Mouse (Mus musculus) heart, embryonic 14.5 days (tissue): ENCODE data around the gene Eci1. TPM values are rescaled to one million over a fixed set of nuclear protein-coding genes. Genes with fewer than 3 reads are reported as not detected.

Experiments used
- ATAC-seq: fragments of 200-750 bp; cut with Nextera tagmentation; 2 replicates; pipeline ENCODE4 v1.8.0; 2017; ENCODE audit warnings: low read depth, moderate TSS enrichment; ENCODE audit not compliant: insufficient number of reproducible peaks, insufficient read depth, low FRiP score
- H3K27ac ChIP-seq, 2 experiments: fragments of 200-500 bp in 1 of 2; fragments of 300-500 bp in 1 of 2; sonication (generic) in 1 of 2; replicated peaks in 1 of 2; 2 replicates each; pipeline ENCODE4 v1.5.1; 2012 to 2014; ENCODE audit warnings: low read depth in 2 of 2, low read length in 2 of 2, control low read depth in 1 of 2, mild to moderate bottlenecking in 1 of 2, mixed read lengths in 1 of 2; ENCODE audit not compliant: control insufficient read depth in 1 of 2, insufficient read depth in 1 of 2
- H3K27me3 ChIP-seq: fragments of 300-500 bp; sonication (generic); 2 replicates; pipeline ENCODE4 v1.6.1; 2014; ENCODE audit warnings: mild to moderate bottlenecking, low read length, control low read depth; ENCODE audit not compliant: control insufficient read depth, insufficient read depth
- H3K36me3 ChIP-seq: fragments of 300-500 bp; sonication (generic); 2 replicates; pipeline ENCODE4 v1.6.1; 2014; ENCODE audit warnings: mild to moderate bottlenecking, control low read depth, low read length, mixed read lengths; ENCODE audit not compliant: control insufficient read depth, insufficient read depth
- H3K4me1 ChIP-seq, 2 experiments: fragments of 200-500 bp in 1 of 2; fragments of 300-500 bp in 1 of 2; sonication (generic) in 1 of 2; 2 replicates each; pipeline ENCODE4 v1.6.1; 2012 to 2014; ENCODE audit warnings: low read length in 2 of 2, control low read depth in 1 of 2, mixed read lengths in 1 of 2; ENCODE audit not compliant: control insufficient read depth in 2 of 2, insufficient read depth in 2 of 2
- H3K4me2 ChIP-seq: fragments of 300-500 bp; sonication (generic); 2 replicates; pipeline ENCODE4 v1.6.1; 2014; ENCODE audit warnings: mild to moderate bottlenecking, low read length
- H3K4me3 ChIP-seq, 2 experiments: fragments of 200-500 bp in 1 of 2; fragments of 300-500 bp in 1 of 2; sonication (generic) in 1 of 2; 2 replicates each; pipeline ENCODE4 v1.5.1; 2012 to 2014; ENCODE audit warnings: low read length in 2 of 2, mild to moderate bottlenecking in 2 of 2, control low read depth in 1 of 2, low read depth in 1 of 2, moderate library complexity in 1 of 2; ENCODE audit not compliant: control insufficient read depth in 1 of 2, insufficient read depth in 1 of 2
- H3K9ac ChIP-seq: fragments of 300-500 bp; sonication (generic); 2 replicates; pipeline ENCODE4 v1.6.1; 2014; ENCODE audit warnings: mild to moderate bottlenecking, low read length
- H3K9me3 ChIP-seq: fragments of 300-500 bp; sonication (generic); 2 replicates; pipeline ENCODE4 v1.6.1; 2016; ENCODE audit warnings: low read length, control low read depth; ENCODE audit not compliant: control insufficient read depth
- WGBS: fragments of 180-500 bp; shearing (Covaris S2); extraction: QIAGEN DNeasy Blood & Tissue Kit; methylation state at CpG from one replicate; pipeline ENCODE4 v1.1.7; 2014; 5-methylcytosine and 5-hydroxymethylcytosine counted together
- polyA plus RNA-seq: library from polyadenylated mRNA; unstranded; fragments of >200 nt; fragmentation: Nextera tagmentation; extraction: Ambion mirVana; gene quantifications from 2 replicates; pipeline ENCODE4 v1.2.1, GENCODE M21; 2014

The Eci1 gene
- polyA plus RNA-seq, 1 experiment from 2014 or later = 294 TPM

GRCm38 (mm10) chr17:24476022-24476776 lies 49.8 kb downstream of the Eci1 start:
- Histone ChIP-seq H3K9me3 (no peaks in the 10 kb centered on the region), H3K4me1 (peaks cover 22 to 28% of the 10 kb centered on the region in 2 experiments), H3K27ac (no peak overlapping the region), H3K36me3 (peaks cover 56% of the 10 kb centered on the region), H3K27me3 (no peaks in the 10 kb centered on the region), H3K9ac (no peak overlapping the region), H3K4me3 (no peak overlapping the region), H3K4me2 (no peak overlapping the region)
- ATAC-seq = no peak
- 87% methylated on average over 10 of the region's 10 CpGs for WGBS

DNA sequence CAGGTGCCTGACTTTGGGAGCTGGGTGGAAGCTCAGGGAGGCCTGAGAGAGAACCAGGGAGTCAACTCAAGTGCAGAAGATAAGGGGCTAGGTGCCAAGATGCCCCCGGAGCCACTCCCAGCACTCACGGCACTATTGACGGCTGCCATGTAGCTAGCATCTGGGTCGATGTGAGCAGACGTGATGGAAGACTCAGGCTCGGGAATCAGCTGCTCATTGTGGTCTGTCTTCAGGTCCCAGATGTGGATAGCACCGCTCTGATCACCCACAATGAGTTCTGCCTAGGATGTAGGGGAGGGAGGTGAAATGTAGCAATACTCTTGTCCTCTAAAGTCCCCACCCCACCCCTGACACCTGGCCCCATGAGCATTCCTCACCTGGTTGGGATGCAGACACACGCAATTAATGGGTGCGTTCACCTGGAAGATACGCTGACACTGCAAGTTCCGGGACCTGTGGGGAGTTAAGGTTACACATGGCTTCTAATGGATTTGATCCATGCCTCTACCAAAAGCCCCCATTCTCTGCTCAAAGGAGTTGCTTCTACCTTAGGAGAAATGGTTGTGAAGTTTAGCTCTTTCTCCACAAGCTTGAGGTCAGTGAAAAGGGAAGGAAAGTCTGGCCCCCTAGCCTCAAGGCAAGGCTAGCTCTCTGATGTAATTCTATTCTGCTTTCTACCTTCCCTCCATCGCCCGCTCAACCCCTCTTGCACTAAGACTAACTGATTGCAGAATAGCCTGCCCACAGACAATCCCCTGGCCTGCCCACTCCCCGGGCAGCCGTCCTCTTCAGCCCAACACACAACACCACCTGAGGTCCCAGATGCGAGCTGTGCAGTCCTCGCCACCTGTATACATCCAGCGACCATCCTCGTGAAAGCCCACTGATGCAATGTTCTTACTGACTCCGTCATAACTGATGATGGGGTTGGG lies 50.9 kb downstream of the Eci1 start:
- H3K36me3 ChIP-seq = peaks cover 54% of the 10 kb centered on the region
- no peaks in the 10 kb centered on the region for H3K9me3 ChIP-seq
- no peak overlapping the region for H3K27ac ChIP-seq
- H3K4me3 ChIP-seq = no peak overlapping the region
- no peaks in the 10 kb centered on the region for H3K27me3 ChIP-seq
- H3K4me2 ChIP-seq = peak overlapping the region; percentile 62; the same call in 1 of the 2 replicates
- H3K9ac ChIP-seq = peak overlapping the region; percentile 88; the same call in 1 of the 2 replicates
- peaks cover 15 to 19% of the 10 kb centered on the region in 2 experiments for H3K4me1 ChIP-seq
- WGBS = 91% methylated on average over 20 of the region's 20 CpGs
- ATAC-seq = no peak

- Histone ChIP-seq H3K27me3 (no peaks in the 10 kb centered on the region), H3K4me3 (peak overlapping the region; percentile 62 to 81), H3K27ac (no peak overlapping the region), H3K36me3 (peaks cover 46% of the 10 kb centered on the region), H3K9me3 (no peaks in the 10 kb centered on the region), H3K9ac (peak overlapping the region; percentile 88), H3K4me1 (peaks cover 9 to 11% of the 10 kb centered on the region in 2 experiments; a peak in 3 of 4 replicates), H3K4me2 (peak overlapping the region; percentile 62)
- WGBS = 49% methylated on average over 11 of the region's 11 CpGs
- ATAC-seq = no peak
Observed at GRCm38 (mm10) chr17:24477985-24478600, 51.7 kb downstream of the Eci1 start.

DNA sequence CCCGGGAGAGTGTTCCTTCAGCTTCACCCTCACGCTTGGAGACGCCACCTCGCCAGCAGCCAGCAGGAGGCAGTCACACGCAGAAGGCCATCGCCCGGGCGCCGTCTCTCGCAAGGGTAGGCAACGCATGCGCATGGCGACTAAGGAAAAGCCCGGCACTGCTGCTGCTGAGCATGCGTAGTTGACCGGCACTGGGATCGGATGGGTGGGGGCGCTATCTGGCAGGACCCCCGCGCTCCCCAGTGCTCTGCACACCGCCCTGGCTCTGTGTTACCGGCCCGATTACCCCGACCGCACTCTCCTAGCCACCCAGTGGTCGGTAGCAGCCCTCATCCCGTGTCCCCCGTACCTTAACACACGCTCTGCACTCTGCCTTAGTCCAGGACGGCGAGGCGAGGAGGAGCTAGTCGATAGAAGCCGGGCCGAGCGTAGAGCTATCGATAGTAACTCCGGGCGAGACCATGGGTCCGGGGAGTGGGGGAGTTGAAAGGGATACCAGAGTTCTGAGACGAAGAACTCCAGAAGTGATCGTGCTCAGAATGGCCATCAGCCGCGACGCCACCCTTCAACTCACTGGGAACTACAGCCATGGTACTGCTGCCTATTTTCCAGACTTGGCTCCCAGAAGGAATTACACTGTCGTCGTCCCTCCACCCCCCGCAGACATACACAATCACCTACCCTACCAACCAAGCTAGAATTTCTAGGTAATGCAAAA lies 52.4 kb downstream of the Eci1 start, which contains the start of gene Mlst8:
TSS of gene Mlst8 (minus strand) at position 416 of the 718 bp plus-strand sequence.
- H3K4me3 ChIP-seq = peak within 1 kb of the TSS; percentile 62 to 81
- H3K9me3 ChIP-seq = no peaks in the 10 kb centered on the region
- H3K4me1 ChIP-seq = peaks cover 7 to 8% of the 10 kb centered on the region in 2 experiments; a peak in 3 of 4 replicates
- peak; percentile 89 for ATAC-seq
- WGBS = under 1% methylated on average over 46 of the region's 48 CpGs
- peak within 1 kb of the TSS; percentile 62 for H3K4me2 ChIP-seq
- H3K27me3 ChIP-seq = no peaks in the 10 kb centered on the region
- peak within 1 kb of the TSS; percentile 93 to 98 for H3K27ac ChIP-seq
- peaks cover 39% of the 10 kb centered on the region for H3K36me3 ChIP-seq
- peak within 1 kb of the TSS; percentile 88 for H3K9ac ChIP-seq

DNA sequence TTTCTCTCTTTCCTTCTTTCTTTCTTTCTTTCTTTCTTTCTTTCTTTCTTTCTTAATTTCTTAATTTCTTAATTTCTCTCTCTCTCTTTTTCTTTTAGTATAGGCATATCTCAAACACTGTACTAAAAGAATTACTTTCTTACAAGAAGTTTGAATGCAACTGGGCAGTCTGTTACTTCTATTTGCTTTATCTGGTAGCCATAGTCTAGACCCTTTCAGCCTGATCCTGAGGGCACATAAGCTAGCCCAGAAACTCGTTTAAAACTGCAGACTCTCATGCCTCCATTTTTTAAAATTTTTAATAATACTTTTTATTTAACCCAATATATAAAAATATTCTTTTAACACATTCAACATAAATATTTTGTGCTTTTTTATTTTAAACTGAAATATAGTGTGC lies 53.0 kb downstream of the Eci1 start:
- H3K4me1 ChIP-seq = peaks cover 5 to 6% of the 10 kb centered on the region in 2 experiments; a peak in 3 of 4 replicates
- H3K4me3 ChIP-seq = peak overlapping the region in 1 of 2 experiments; percentile 81; a peak in 2 of 4 replicates
- H3K4me2 ChIP-seq = peak overlapping the region; percentile 62
- ATAC-seq = no peak
- no peaks in the 10 kb centered on the region for H3K27me3 ChIP-seq
- H3K9ac ChIP-seq = peak overlapping the region; percentile 56
- H3K27ac ChIP-seq = no peak overlapping the region
- WGBS = 20% methylated on average over 1 of the region's 1 CpGs
- H3K9me3 ChIP-seq = no peaks in the 10 kb centered on the region
- H3K36me3 ChIP-seq = peaks cover 34% of the 10 kb centered on the region

- no peak overlapping the region for H3K4me3 ChIP-seq
- no peaks in the 10 kb centered on the region for H3K9me3 ChIP-seq
- WGBS = 46% methylated on average over 3 of the region's 3 CpGs
- H3K4me1 ChIP-seq = peaks cover 7 to 8% of the 10 kb centered on the region in 2 experiments; a peak in 3 of 4 replicates
- H3K36me3 ChIP-seq = peaks cover 25% of the 10 kb centered on the region
- no peak overlapping the region for H3K4me2 ChIP-seq
- no peak overlapping the region for H3K9ac ChIP-seq
- ATAC-seq = no peak
- H3K27me3 ChIP-seq = no peaks in the 10 kb centered on the region
- H3K27ac ChIP-seq = no peak overlapping the region
Observed at GRCm38 (mm10) chr17:24480201-24480826, 53.9 kb downstream of the Eci1 start.
